Mouse (Mus musculus) splenic B cell, adult 2 months (primary cell): ENCODE results near the gene St7.

Experiments
- DNase-seq: peaks from one replicate; pipeline ENCODE4 v3.0.0-alpha.2; 2011; ENCODE audit warnings: low read depth, low spot score
- H3K27me3 ChIP-seq: 2 replicates; pipeline ENCODE4 v1.6.1; 2012; ENCODE audit warnings: mild to moderate bottlenecking, low read length, moderate library complexity, mixed read lengths; ENCODE audit not compliant: control insufficient read depth, poor library complexity, insufficient read depth, severe bottlenecking
- H3K36me3 ChIP-seq: 2 replicates; pipeline ENCODE4 v1.6.1; 2012; ENCODE audit warnings: mild to moderate bottlenecking, low read length, moderate library complexity, mixed read lengths; ENCODE audit not compliant: control insufficient read depth, poor library complexity, insufficient read depth, severe bottlenecking

St7 gene

GRCm38 (mm10) chr6:17731694-17732093 is 39.0 kb downstream of the St7 start:
- DNase-seq: peak; percentile 3
- H3K36me3 ChIP-seq: no peaks in the 10 kb centered on the region
- no peaks in the 10 kb centered on the region for H3K27me3 ChIP-seq

DNA sequence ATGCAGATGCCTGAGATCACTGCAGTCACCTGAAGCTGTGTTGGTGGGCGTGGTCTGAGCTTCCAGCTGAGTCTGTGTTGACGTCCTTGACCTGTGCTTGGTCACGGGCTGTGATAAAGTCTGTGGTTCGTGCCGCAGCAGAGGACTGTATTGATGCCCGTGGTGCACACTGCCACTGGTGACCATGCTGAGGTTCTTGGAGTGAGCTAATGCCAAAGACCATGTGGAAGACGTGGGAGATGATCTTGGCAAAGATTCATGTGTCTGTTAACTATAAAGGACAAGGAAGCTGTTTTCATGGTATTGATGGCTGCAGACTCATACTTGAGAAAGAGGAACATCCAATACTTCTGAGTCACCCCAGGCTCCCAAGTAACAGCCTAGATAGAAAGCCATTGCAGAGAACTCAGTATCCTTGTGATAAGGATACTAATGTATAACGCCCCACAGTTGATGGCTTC is 41.2 kb downstream of the St7 start:
- DNase-seq: no peak
- Histone ChIP-seq H3K36me3 (no peaks in the 10 kb centered on the region), H3K27me3 (no peaks in the 10 kb centered on the region)

DNA sequence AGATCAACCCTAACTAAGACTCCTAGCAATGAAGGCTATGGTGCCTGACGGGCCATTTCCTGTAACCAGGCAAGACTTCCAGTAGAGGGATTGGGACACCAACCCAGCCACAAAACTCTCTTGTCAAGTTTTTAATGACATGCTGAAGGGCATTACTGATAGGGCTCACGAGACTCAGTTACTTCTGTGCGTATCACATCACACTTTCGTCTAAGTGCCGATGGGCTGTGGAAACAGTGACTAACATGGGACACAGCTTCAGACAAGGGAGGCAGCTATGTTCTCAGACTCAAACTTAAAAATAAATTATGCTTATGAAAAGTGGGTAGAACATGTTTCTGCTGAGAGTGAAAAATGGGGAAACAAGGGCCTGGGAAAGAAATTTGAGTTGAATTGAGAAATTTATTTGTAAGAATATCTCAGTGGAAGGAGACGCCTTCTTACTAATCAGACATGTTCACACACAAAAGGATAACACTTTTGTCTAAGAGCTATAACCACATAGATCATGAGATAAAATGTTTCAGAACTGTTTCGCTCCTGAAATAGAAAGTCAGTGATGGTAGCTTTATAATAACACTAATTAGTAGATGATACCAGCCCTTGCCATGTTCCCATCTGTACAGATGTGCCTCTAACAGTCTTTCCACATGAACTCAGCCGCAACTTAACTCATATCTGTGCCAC is 44.7 kb downstream of the St7 start:
- Histone ChIP-seq H3K27me3 (no peaks in the 10 kb centered on the region), H3K36me3 (no peaks in the 10 kb centered on the region)
- no peak for DNase-seq

- Histone ChIP-seq H3K36me3 (no peaks in the 10 kb centered on the region), H3K27me3 (no peaks in the 10 kb centered on the region)
- no peak for DNase-seq
These were observed 47.4 kb downstream of the St7 start for GRCm38 (mm10) chr6:17740128-17740527.

GRCm38 (mm10) chr6:17741639-17742038 is 48.9 kb downstream of the St7 start:
- Histone ChIP-seq H3K36me3 (no peaks in the 10 kb centered on the region), H3K27me3 (no peaks in the 10 kb centered on the region)
- DNase-seq: no peak

DNA sequence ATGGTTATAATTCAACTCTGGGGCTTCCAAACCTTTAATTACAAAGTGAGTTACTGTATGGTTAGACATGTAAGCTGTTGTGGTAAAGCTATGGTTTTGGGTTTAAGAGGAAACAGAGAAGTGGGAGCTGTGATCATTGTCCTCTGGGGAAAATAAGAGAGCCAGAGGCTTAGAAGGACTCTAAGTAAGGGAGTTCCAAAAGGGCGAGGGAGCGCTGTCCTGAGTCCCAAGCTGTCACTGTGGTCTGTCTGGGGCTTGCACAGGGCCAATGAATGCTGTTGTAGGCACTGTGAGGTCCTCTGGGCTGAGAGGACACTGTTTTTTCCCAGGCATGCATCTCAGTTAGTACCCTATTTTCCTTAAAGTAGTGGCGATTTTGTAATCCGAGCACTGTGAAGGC is 49.5 kb downstream of the St7 start:
- Histone ChIP-seq H3K36me3 (no peaks in the 10 kb centered on the region), H3K27me3 (no peaks in the 10 kb centered on the region)
- DNase-seq: no peak

- Histone ChIP-seq H3K27me3 (no peaks in the 10 kb centered on the region), H3K36me3 (no peaks in the 10 kb centered on the region)
- no peak for DNase-seq
These were observed 50.6 kb downstream of the St7 start for GRCm38 (mm10) chr6:17743325-17743724.

GRCm38 (mm10) chr6:17747724-17748123 is 55.0 kb downstream of the St7 start:
- no peaks in the 10 kb centered on the region for H3K27me3 ChIP-seq
- no peaks in the 10 kb centered on the region for H3K36me3 ChIP-seq
- no peak for DNase-seq

GRCm38 (mm10) chr6:17748866-17749582 is 56.3 kb downstream of the St7 start:
- peak; percentile 72 for DNase-seq
- Histone ChIP-seq H3K36me3 (no peaks in the 10 kb centered on the region), H3K27me3 (no peaks in the 10 kb centered on the region)

DNA sequence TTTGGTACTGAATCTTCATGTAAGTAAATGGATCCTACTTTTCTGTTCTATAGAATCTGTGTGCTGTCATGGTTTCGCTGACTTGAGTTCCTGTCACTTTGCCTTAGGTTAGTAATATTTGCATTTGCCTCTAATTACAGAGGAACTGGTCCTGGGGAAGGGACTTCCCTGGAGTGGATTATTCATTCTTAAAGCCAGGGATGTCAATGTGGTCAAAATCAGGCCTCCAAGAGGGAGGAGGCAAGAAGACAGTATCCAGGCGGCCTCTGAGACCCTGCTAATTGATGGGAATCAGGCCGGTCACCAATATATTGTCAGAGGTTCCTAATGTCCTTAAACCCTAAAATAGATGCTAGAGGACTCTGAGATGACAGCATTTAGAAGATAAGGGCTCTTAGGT is 56.9 kb downstream of the St7 start:
- DNase-seq: peak; percentile 18
- no peaks in the 10 kb centered on the region for H3K36me3 ChIP-seq
- H3K27me3 ChIP-seq: no peaks in the 10 kb centered on the region

GRCm38 (mm10) chr6:17750041-17750660 is 57.4 kb downstream of the St7 start:
- H3K27me3 ChIP-seq: no peaks in the 10 kb centered on the region
- DNase-seq: no peak
- no peaks in the 10 kb centered on the region for H3K36me3 ChIP-seq

DNA sequence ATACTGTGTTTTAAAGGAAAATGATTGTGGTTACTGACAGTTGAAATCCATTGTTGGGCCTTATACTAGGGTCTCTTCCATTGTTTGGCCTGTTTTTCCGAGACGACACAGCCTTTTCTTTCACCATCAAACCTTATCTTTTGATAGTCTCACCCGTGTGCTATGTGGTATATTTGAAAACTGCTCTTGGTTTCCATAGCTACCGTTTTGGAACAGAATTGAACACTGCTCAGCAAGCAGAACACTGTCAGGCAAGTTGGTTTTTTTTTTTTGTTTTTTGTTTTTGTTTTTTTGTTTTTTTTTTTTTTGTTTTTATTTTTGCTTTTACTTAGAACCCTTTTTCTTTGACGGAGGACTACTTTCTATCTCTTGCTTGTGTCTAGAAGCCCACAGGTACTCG is 58.2 kb downstream of the St7 start:
- no peak for DNase-seq
- Histone ChIP-seq H3K36me3 (no peaks in the 10 kb centered on the region), H3K27me3 (no peaks in the 10 kb centered on the region)

- no peaks in the 10 kb centered on the region for H3K27me3 ChIP-seq
- no peak for DNase-seq
- H3K36me3 ChIP-seq: no peaks in the 10 kb centered on the region
These were observed 63.2 kb downstream of the St7 start for GRCm38 (mm10) chr6:17755902-17756301.

DNA sequence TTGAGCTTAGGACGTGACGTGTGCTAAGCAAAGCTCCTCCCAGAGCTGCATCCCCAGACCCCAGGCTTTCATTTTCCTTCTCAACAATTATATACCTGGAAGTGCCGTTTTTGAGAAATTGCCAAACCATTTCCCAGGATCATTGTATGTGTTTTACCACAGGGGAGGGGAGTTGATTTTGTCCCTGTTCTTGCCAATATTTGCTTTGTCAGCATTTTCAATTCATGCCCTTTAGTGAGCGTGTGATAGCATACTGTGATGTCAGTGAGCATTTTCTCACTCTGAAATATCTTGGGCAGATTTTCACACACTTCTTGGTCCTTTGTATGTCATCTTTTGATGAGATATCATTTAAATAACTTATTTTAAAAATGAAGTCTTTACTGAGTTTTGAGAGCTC is 65.8 kb downstream of the St7 start:
- Histone ChIP-seq H3K36me3 (no peaks in the 10 kb centered on the region), H3K27me3 (no peaks in the 10 kb centered on the region)
- DNase-seq: no peak

- no peak for DNase-seq
- Histone ChIP-seq H3K36me3 (no peaks in the 10 kb centered on the region), H3K27me3 (no peaks in the 10 kb centered on the region)
These were observed 71.4 kb downstream of the St7 start for GRCm38 (mm10) chr6:17763963-17764659.
